Mouse (Mus musculus): ENCODE measurements around the gene Trim30c. TPM values are rescaled to one million over a fixed set of nuclear protein-coding genes. Genes with fewer than 3 reads are reported as not detected.

Gene Trim30c
- polyA plus RNA-seq (2014; fragmentation: Nextera tagmentation; extraction: Ambion mirVana) = 0.11 and 0.23 TPM in 2 replicates

DNA sequence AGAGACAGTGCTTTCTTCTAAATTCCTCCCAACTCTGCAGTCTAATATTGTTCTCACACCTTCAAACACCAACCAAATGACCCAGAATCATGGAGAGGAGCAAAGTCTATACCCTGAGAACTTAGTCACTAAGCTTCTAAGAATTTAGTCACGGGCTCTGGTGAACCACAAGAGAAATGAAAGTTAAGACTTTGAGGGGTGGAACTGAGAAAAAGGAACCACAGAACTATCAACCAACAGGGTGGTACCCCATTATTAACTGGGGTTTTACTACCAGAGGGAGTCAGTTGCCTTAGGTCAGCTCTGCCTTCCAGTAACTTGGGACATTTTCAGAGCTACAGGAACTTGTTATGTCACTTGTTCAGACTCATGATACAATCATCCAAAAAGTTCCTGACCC, at the start of gene Trim30c:
Trim30c (minus strand) TSS at position 140 of the 400 bp plus-strand sequence.
- Histone ChIP-seq H3K9me3 (ENCODE audit: control insufficient read depth, low read length) (no peaks in the 10 kb centered on the region), H3K4me1 (ENCODE audit: control insufficient read depth in 2 of 2, insufficient read depth in 2 of 2, low read length in 2 of 2) (no peaks in the 10 kb centered on the region), H3K9ac (ENCODE audit: low read length) (no peak within 1 kb of the TSS), H3K36me3 (ENCODE audit: control insufficient read depth, insufficient read depth, low read length) (no peaks in the 10 kb centered on the region), H3K27ac (replicated peaks in 1 of 2; ENCODE audit: control insufficient read depth in 1 of 2, insufficient read depth in 1 of 2, low read depth in 2 of 2, low read length in 2 of 2) (no peak within 1 kb of the TSS), H3K27me3 (ENCODE audit: control insufficient read depth, insufficient read depth, low read length) (no peaks in the 10 kb centered on the region), H3K4me2 (ENCODE audit: low read length) (no peak within 1 kb of the TSS), H3K4me3 (ENCODE audit: control insufficient read depth in 1 of 2, insufficient read depth in 1 of 2, low read depth in 1 of 2, low read length in 2 of 2) (no peak within 1 kb of the TSS)
- ATAC-seq (ENCODE audit: insufficient number of reproducible peaks, insufficient read depth, low FRiP score, low read depth) = no peak
- 76% methylated on average over 1 of the region's 1 CpGs for WGBS

DNA sequence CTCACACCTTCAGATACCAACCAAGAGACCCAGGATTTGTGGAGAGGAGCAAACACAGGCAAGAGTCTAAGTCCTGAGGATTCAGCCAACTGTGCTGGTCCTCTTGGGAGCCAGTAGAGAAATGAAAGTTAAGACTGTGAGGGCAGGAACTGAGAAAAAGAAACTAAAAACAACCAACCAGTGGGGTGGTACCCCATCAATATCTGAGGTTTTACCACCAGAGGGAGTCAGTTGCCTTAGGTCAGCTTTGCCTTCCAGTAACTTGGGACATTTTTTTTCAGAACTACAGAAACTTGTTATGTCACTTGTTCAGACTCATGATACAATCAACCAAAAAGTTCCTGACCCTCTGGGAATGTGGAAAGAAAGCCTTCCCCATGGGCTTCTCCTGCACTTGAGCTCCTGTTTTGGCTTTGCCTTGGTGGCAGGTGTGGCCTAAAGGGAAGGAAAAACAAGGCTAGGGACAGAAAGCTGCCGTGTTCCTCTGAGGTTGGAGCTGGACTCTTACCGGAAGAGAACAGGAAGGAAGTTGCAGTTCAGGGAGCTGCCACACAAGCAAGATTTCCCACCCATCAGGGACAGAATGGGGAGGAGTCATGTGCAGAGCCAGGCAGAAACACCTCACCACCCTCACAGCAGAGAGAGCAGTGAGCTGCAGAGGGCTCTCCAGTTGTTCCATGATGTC, 45.5 kb upstream of the Trim30c start:
- no peaks in the 10 kb centered on the region for H3K9me3 ChIP-seq (ENCODE audit: control insufficient read depth, low read length)
- H3K4me1 ChIP-seq (ENCODE audit: control insufficient read depth in 2 of 2, insufficient read depth in 2 of 2, low read length in 2 of 2) = no peaks in the 10 kb centered on the region
- H3K27ac ChIP-seq (replicated peaks in 1 of 2; ENCODE audit: control insufficient read depth in 1 of 2, insufficient read depth in 1 of 2, low read depth in 2 of 2, low read length in 2 of 2) = peak overlapping the region; percentile 27 to 62; a peak in 2 of 4 replicates
- no peak overlapping the region for H3K4me3 ChIP-seq (ENCODE audit: control insufficient read depth in 1 of 2, insufficient read depth in 1 of 2, low read depth in 1 of 2, low read length in 2 of 2)
- WGBS = 28% methylated on average over 2 of the region's 2 CpGs
- no peak overlapping the region for H3K9ac ChIP-seq (ENCODE audit: low read length)
- H3K36me3 ChIP-seq (ENCODE audit: control insufficient read depth, insufficient read depth, low read length) = no peaks in the 10 kb centered on the region
- no peak overlapping the region for H3K4me2 ChIP-seq (ENCODE audit: low read length)
- peak; percentile 31; the same call in 1 of the 2 replicates for ATAC-seq (ENCODE audit: insufficient number of reproducible peaks, insufficient read depth, low FRiP score, low read depth)
- H3K27me3 ChIP-seq (ENCODE audit: control insufficient read depth, insufficient read depth, low read length) = no peaks in the 10 kb centered on the region

DNA sequence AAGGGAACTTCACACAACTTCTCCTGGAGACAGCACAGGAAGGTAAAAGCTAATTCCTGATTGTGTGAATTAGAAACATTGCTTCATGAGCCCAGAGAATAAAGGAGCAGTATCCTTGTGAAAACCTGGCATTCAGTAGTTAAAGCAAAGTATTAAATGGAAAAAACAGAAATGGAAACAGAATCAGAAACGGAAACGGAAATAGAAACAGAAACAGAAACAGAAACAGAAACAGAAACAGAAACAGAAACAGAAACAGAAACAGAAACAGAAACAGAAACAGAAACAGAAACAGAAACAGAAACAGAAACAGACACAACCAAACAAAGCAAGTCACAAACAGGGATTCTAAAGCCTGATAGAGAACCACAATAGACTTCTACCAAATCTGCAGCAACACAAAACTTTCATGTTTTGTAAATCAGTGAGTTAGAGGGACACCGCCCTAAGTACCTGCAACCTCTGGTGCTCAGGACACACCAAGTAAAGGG, 3.9 kb upstream of the Trim30c start:
- no peak for ATAC-seq (ENCODE audit: insufficient number of reproducible peaks, insufficient read depth, low FRiP score, low read depth)
- H3K27ac ChIP-seq (replicated peaks in 1 of 2; ENCODE audit: control insufficient read depth in 1 of 2, insufficient read depth in 1 of 2, low read depth in 2 of 2, low read length in 2 of 2) = no peak overlapping the region
- no peak overlapping the region for H3K4me3 ChIP-seq (ENCODE audit: control insufficient read depth in 1 of 2, insufficient read depth in 1 of 2, low read depth in 1 of 2, low read length in 2 of 2)
- 83% methylated on average over 3 of the region's 3 CpGs for WGBS
- no peaks in the 10 kb centered on the region for H3K9me3 ChIP-seq (ENCODE audit: control insufficient read depth, low read length)
- no peaks in the 10 kb centered on the region for H3K4me1 ChIP-seq (ENCODE audit: control insufficient read depth in 2 of 2, insufficient read depth in 2 of 2, low read length in 2 of 2)
- no peak overlapping the region for H3K9ac ChIP-seq (ENCODE audit: low read length)
- H3K27me3 ChIP-seq (ENCODE audit: control insufficient read depth, insufficient read depth, low read length) = no peaks in the 10 kb centered on the region
- H3K4me2 ChIP-seq (ENCODE audit: low read length) = no peak overlapping the region
- no peaks in the 10 kb centered on the region for H3K36me3 ChIP-seq (ENCODE audit: control insufficient read depth, insufficient read depth, low read length)

DNA sequence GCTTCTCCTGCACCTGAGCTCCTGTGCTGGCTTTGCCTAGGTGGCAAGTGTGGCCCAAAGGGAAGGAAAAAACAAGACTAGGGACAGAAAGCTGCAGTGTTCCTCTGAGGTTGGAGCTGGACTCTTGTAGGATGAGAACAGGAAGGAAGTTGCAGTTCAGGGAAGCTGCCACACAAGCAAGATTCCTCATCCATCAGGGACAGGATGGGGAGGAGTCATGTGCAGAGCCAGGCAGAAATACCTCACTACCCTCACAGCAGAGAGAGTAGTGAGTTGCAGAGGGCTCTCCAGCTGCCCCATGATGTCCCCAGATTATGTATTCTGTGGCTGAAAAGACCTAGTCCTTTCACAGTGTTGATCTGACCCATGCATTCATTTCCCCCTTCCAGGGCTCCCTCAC, 503 bp upstream of the Trim30c start:
- Histone ChIP-seq H3K9me3 (ENCODE audit: control insufficient read depth, low read length) (no peaks in the 10 kb centered on the region), H3K27ac (replicated peaks in 1 of 2; ENCODE audit: control insufficient read depth in 1 of 2, insufficient read depth in 1 of 2, low read depth in 2 of 2, low read length in 2 of 2) (no peak overlapping the region), H3K4me1 (ENCODE audit: control insufficient read depth in 2 of 2, insufficient read depth in 2 of 2, low read length in 2 of 2) (no peaks in the 10 kb centered on the region), H3K27me3 (ENCODE audit: control insufficient read depth, insufficient read depth, low read length) (no peaks in the 10 kb centered on the region), H3K36me3 (ENCODE audit: control insufficient read depth, insufficient read depth, low read length) (no peaks in the 10 kb centered on the region), H3K9ac (ENCODE audit: low read length) (no peak overlapping the region), H3K4me2 (ENCODE audit: low read length) (no peak overlapping the region), H3K4me3 (ENCODE audit: control insufficient read depth in 1 of 2, insufficient read depth in 1 of 2, low read depth in 1 of 2, low read length in 2 of 2) (no peak overlapping the region)
- ATAC-seq (ENCODE audit: insufficient number of reproducible peaks, insufficient read depth, low FRiP score, low read depth) = no peak

DNA sequence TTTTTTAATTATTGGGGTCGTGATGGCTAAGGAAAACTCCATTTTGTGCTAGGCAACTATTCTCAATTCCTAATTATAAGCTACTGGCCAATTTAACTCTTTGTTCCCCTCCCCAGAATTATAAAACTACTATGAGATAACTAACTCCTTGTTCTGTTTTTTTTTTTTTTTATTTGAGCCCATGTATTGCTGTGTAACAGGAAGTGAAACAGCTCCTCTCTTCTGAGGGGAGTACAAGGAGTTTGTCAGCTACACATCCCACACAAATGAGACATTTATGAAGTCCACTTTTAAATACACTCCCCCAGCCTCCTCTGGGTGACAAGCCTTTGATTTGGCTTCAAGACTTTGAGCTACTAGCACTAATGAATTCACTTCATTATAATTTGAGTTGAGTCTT, 2.1 kb downstream of the Trim30c start:
- Histone ChIP-seq H3K27me3 (ENCODE audit: control insufficient read depth, insufficient read depth, low read length) (no peaks in the 10 kb centered on the region), H3K9ac (ENCODE audit: low read length) (no peak overlapping the region), H3K9me3 (ENCODE audit: control insufficient read depth, low read length) (no peaks in the 10 kb centered on the region), H3K4me3 (ENCODE audit: control insufficient read depth in 1 of 2, insufficient read depth in 1 of 2, low read depth in 1 of 2, low read length in 2 of 2) (no peak overlapping the region), H3K27ac (replicated peaks in 1 of 2; ENCODE audit: control insufficient read depth in 1 of 2, insufficient read depth in 1 of 2, low read depth in 2 of 2, low read length in 2 of 2) (no peak overlapping the region), H3K4me2 (ENCODE audit: low read length) (no peak overlapping the region), H3K4me1 (ENCODE audit: control insufficient read depth in 2 of 2, insufficient read depth in 2 of 2, low read length in 2 of 2) (no peaks in the 10 kb centered on the region), H3K36me3 (ENCODE audit: control insufficient read depth, insufficient read depth, low read length) (no peaks in the 10 kb centered on the region)
- no peak for ATAC-seq (ENCODE audit: insufficient number of reproducible peaks, insufficient read depth, low FRiP score, low read depth)
- 70% methylated on average over 1 of the region's 1 CpGs for WGBS

DNA sequence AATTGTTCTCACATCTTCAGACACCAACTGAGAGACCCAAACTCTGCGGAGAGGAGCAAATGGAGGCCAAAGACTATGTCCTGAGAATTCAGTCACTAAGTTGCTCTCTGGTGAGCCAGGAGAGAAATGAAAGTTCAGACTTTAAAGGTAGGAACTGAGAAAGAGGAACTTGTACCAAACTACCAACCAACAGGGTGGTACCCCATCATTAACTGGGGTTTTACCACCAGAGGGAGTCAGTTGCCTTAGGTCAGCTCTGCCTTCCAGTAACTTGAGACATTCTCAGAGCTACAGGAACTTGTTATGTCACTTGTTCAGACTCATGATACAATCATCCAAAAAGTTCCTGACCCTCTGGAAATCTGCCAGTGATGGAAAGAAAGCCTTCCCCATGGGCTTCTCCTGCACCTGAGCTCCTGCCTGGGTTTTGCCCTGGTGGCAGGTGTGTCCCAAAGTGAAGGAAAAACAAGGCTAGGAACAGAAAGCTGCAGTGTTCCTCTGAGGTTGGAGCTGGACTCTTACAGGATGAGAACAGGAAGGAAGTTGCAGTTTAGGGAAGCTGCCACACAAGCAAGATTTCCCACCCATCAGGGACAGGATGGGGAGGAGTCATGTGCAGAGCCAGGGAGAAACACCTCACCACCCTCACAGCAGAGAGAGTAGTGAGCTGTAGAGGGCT, 30.8 kb downstream of the Trim30c start, which contains the start of gene Trim30b:
Trim30b (minus strand) TSS at position 149 of the 679 bp plus-strand sequence.
- 72% methylated on average over 1 of the region's 1 CpGs for WGBS
- H3K4me3 ChIP-seq (ENCODE audit: control insufficient read depth in 1 of 2, insufficient read depth in 1 of 2, low read depth in 1 of 2, low read length in 2 of 2) = no peak within 1 kb of the TSS
- no peak within 1 kb of the TSS for H3K27ac ChIP-seq (replicated peaks in 1 of 2; ENCODE audit: control insufficient read depth in 1 of 2, insufficient read depth in 1 of 2, low read depth in 2 of 2, low read length in 2 of 2)
- no peak within 1 kb of the TSS for H3K9ac ChIP-seq (ENCODE audit: low read length)
- no peaks in the 10 kb centered on the region for H3K9me3 ChIP-seq (ENCODE audit: control insufficient read depth, low read length)
- H3K36me3 ChIP-seq (ENCODE audit: control insufficient read depth, insufficient read depth, low read length) = no peaks in the 10 kb centered on the region
- no peaks in the 10 kb centered on the region for H3K27me3 ChIP-seq (ENCODE audit: control insufficient read depth, insufficient read depth, low read length)
- no peaks in the 10 kb centered on the region for H3K4me1 ChIP-seq (ENCODE audit: control insufficient read depth in 2 of 2, insufficient read depth in 2 of 2, low read length in 2 of 2)
- no peak within 1 kb of the TSS for H3K4me2 ChIP-seq (ENCODE audit: low read length)
- ATAC-seq (ENCODE audit: insufficient number of reproducible peaks, insufficient read depth, low FRiP score, low read depth) = no peak

DNA sequence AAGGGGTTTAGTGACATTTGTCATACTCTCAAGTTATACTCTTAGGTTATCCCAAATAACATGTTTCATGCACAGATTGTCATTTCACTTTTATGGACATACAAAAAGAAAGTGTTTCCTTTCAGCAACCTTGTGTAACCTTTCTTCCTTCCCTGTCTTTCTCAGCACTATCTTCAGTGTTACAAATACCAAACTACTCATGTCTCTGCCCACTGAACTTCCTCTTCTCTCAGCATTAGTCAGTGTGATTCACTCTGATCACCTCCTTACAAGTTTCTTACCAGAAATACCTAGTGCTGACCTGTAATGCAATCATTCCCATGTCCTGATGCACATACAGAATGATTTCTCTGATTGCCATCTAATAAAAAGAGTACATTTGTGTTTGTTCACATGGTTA, 34.3 kb downstream of the Trim30c start:
- no peak overlapping the region for H3K27ac ChIP-seq (replicated peaks in 1 of 2; ENCODE audit: control insufficient read depth in 1 of 2, insufficient read depth in 1 of 2, low read depth in 2 of 2, low read length in 2 of 2)
- H3K36me3 ChIP-seq (ENCODE audit: control insufficient read depth, insufficient read depth, low read length) = no peaks in the 10 kb centered on the region
- H3K4me1 ChIP-seq (ENCODE audit: control insufficient read depth in 2 of 2, insufficient read depth in 2 of 2, low read length in 2 of 2) = no peaks in the 10 kb centered on the region
- H3K9me3 ChIP-seq (ENCODE audit: control insufficient read depth, low read length) = no peaks in the 10 kb centered on the region
- ATAC-seq (ENCODE audit: insufficient number of reproducible peaks, insufficient read depth, low FRiP score, low read depth) = no peak
- no peak overlapping the region for H3K4me2 ChIP-seq (ENCODE audit: low read length)
- H3K27me3 ChIP-seq (ENCODE audit: control insufficient read depth, insufficient read depth, low read length) = no peaks in the 10 kb centered on the region
- no peak overlapping the region for H3K4me3 ChIP-seq (ENCODE audit: control insufficient read depth in 1 of 2, insufficient read depth in 1 of 2, low read depth in 1 of 2, low read length in 2 of 2)
- H3K9ac ChIP-seq (ENCODE audit: low read length) = no peak overlapping the region
